Mouse (Mus musculus) lung, adult 2 months (tissue): ENCODE measurements at regions not wholly inside any gene's neighbourhood (a gene's known extent, or its start where the extent isn't known, plus 50 kb on each side); places are given as distances from the start of the nearest gene placed in this dataset.

Experiments
- CTCF ChIP-seq: fragments of 200-500 bp; IDR thresholded peaks from 2 replicates; pipeline ENCODE4 v1.5.1; 2011; ENCODE audit warnings: mild to moderate bottlenecking, low read length, control low read depth; ENCODE audit not compliant: insufficient read depth
- POLR2A ChIP-seq: fragments of 200-500 bp; IDR thresholded peaks from 2 replicates; pipeline ENCODE4 v1.6.1; 2011; ENCODE audit warnings: low read depth, mild to moderate bottlenecking, control low read depth, low read length, borderline replicate concordance; ENCODE audit errors: extremely low read depth

- no peak for TF ChIP-seq CTCF
- TF ChIP-seq POLR2A, result no peak
Observed at GRCm38 (mm10) chr3:21878396-21878795, 198.1 kb upstream of the Tbl1xr1 start.
